Mouse (Mus musculus): ENCODE measurements around the gene Dvl1. TPM values are rescaled to one million over a fixed set of nuclear protein-coding genes. Genes with fewer than 3 reads are reported as not detected.

The Dvl1 gene
- total and polyA plus RNA-seq, 3 experiments: 56.8 to 60.3 TPM; not detected in 1

DNA sequence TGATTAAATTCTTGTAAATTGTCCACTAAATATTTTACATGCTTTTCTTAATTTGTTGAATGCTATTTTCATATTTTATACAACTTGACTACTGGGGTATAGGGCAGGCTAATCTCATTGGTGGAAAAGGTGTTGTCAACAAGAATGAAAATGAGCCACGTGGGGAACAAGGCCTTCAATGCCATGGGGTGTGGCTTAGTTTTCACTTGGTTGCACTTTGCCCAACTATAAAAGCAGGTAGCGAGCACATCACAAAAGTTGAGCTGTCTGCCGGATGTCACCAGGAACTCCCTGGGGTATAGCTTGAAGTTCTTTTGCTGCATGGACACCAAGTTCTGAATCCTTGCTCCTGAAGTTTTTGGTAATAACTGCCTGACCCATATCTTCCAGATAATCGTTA is 29.7 kb upstream of the Dvl1 start:
- DNase-seq (ENCODE audit: low read depth, low spot score): no peak
- H3K79me2 ChIP-seq (ENCODE audit: control insufficient read depth, insufficient read depth, low read length, poor library complexity): peaks cover 40% of the 10 kb centered on the region
- H3K9me3 ChIP-seq (replicated peaks; ENCODE audit: insufficient read depth, low read length): no peaks in the 10 kb centered on the region
- no peak overlapping the region for H3K9ac ChIP-seq (ENCODE audit: control insufficient read depth, low read depth, low read length, poor library complexity, severe bottlenecking)
- H3K27ac ChIP-seq (ENCODE audit: control insufficient read depth, low read depth, low read length): no peak overlapping the region
- no peaks in the 10 kb centered on the region for H3K27me3 ChIP-seq (ENCODE audit: control insufficient read depth in 1 of 2, insufficient read depth in 2 of 2, low read length in 2 of 2)
- peaks cover 19 to 56% of the 10 kb centered on the region in 2 experiments for H3K36me3 ChIP-seq (ENCODE audit: control insufficient read depth in 1 of 2, insufficient read depth in 2 of 2, low read length in 2 of 2)
- TF ChIP-seq POLR2A (IDR thresholded peaks at IDR 0.05; ENCODE audit: control insufficient read depth in 1 of 2, insufficient read depth in 1 of 2, low read depth in 1 of 2, low read length in 2 of 2, poor library complexity in 1 of 2): 0 out of 4 replicates have a peak, but pooled peaks of 1 of the 2 experiments have one; percentile 21
- TF ChIP-seq MEF2A (IDR thresholded peaks at IDR 0.05; ENCODE audit: extremely low read depth, insufficient replicate concordance, low read depth, low read length, poor library complexity, severe bottlenecking): no peak
- H3K4me1 ChIP-seq (ENCODE audit: control insufficient read depth in 1 of 2, insufficient read depth in 2 of 2, low read length in 2 of 2): peaks cover 0 to 14% of the 10 kb centered on the region in 2 experiments; a peak in 3 of 4 replicates
- H3K4me3 ChIP-seq (ENCODE audit: control insufficient read depth in 1 of 2, insufficient read depth in 1 of 2, low read depth in 2 of 2, low read length in 2 of 2): no peak overlapping the region

DNA sequence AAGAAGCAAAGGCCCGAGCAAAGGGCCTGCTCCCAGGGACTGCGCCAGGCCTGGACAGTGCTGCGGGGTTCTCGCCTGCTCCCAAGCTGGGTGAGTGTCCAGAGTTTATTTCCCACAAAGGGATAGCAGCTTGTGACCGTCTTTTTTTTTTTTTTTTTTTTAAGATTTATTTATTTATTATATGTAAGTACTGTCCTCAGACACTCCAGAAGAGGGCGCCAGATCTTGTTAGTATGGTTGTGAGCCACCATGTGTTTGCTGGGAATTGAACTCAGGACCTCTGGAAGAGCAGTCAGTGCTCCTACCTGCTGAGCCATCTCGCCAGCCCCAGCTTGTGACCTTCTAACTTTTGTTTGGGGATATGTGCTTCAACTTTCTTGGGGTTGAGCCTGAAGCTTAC is 26.2 kb upstream of the Dvl1 start:
- Histone ChIP-seq H3K4me3 (ENCODE audit: control insufficient read depth in 1 of 2, insufficient read depth in 1 of 2, low read depth in 2 of 2, low read length in 2 of 2) (no peak overlapping the region), H3K9me3 (replicated peaks; ENCODE audit: insufficient read depth, low read length) (no peaks in the 10 kb centered on the region), H3K36me3 (ENCODE audit: control insufficient read depth in 1 of 2, insufficient read depth in 2 of 2, low read length in 2 of 2) (peaks cover 4 to 63% of the 10 kb centered on the region in 2 experiments; a peak in 3 of 4 replicates), H3K27me3 (ENCODE audit: control insufficient read depth in 1 of 2, insufficient read depth in 2 of 2, low read length in 2 of 2) (no peaks in the 10 kb centered on the region), H3K9ac (ENCODE audit: control insufficient read depth, low read depth, low read length, poor library complexity, severe bottlenecking) (no peak overlapping the region), H3K27ac (ENCODE audit: control insufficient read depth, low read depth, low read length) (no peak overlapping the region), H3K79me2 (ENCODE audit: control insufficient read depth, insufficient read depth, low read length, poor library complexity) (peaks cover 13% of the 10 kb centered on the region), H3K4me1 (ENCODE audit: control insufficient read depth in 1 of 2, insufficient read depth in 2 of 2, low read length in 2 of 2) (no peaks in the 10 kb centered on the region)
- no peak for TF ChIP-seq SMC3 (IDR thresholded peaks at IDR 0.05; ENCODE audit: low read depth, low read length)
- TF ChIP-seq MYB (IDR thresholded peaks at IDR 0.05; ENCODE audit: low read depth, low read length): no peak
- no peak for TF ChIP-seq E2F4 (IDR thresholded peaks at IDR 0.05; ENCODE audit: borderline replicate concordance, low read depth, low read length)
- TF ChIP-seq BHLHE40 (IDR thresholded peaks at IDR 0.05; ENCODE audit: borderline replicate concordance, low read depth, low read length): no peak
- no peak for TF ChIP-seq MEF2A (IDR thresholded peaks at IDR 0.05; ENCODE audit: extremely low read depth, insufficient replicate concordance, low read depth, low read length, poor library complexity, severe bottlenecking)
- no peak for TF ChIP-seq ZKSCAN1 (IDR thresholded peaks at IDR 0.05; ENCODE audit: low read depth, low read length)
- TF ChIP-seq SIN3A (IDR thresholded peaks at IDR 0.05; ENCODE audit: low read length): no peak
- peak in 1 of 3 experiments; percentile 14; a peak in 1 of 6 replicates for TF ChIP-seq CTCF (IDR thresholded peaks at IDR 0.05 in 2 of 3, conservative IDR thresholded peaks at IDR 0.05 in 1 of 3; ENCODE audit: control insufficient read depth in 1 of 3, insufficient read depth in 1 of 3, low read depth in 2 of 3, low read length in 3 of 3, poor library complexity in 1 of 3, severe bottlenecking in 1 of 3)
- peak; percentile 72 for TF ChIP-seq ZNF384 (IDR thresholded peaks at IDR 0.05; ENCODE audit: low read depth, low read length)
- no peak for TF ChIP-seq POLR2AphosphoS2 (IDR thresholded peaks at IDR 0.05; ENCODE audit: low read length)
- no peak for TF ChIP-seq CHD1 (IDR thresholded peaks at IDR 0.05; ENCODE audit: low read depth, low read length)
- no peak for TF ChIP-seq NELFE (IDR thresholded peaks at IDR 0.05; ENCODE audit: low read depth, low read length)
- no peak for TF ChIP-seq POLR2AphosphoS5 (IDR thresholded peaks at IDR 0.05; ENCODE audit: borderline replicate concordance, low read depth, low read length)
- no peak for TF ChIP-seq KAT2A (conservative IDR thresholded peaks at IDR 0.05; ENCODE audit: low read depth, low read length)
- TF ChIP-seq ETS1 (IDR thresholded peaks at IDR 0.05; ENCODE audit: low read depth, low read length): no peak
- TF ChIP-seq TAL1 (IDR thresholded peaks at IDR 0.05; ENCODE audit: low read length): no peak
- peak; percentile 70 for DNase-seq (ENCODE audit: low read depth, low spot score)

Measured in MEL (cell line).